13 mouse cellular contexts compared by ENCODE assay signal in genomic region chr10:116362181-116362580, GRCm38 (mm10).
DNase-seq lines count a peak whose midpoint lies in the region; ATAC-seq and TF ChIP-seq lines count a peak whose summit lies in the region.
"Had no signal": no experiment of that assay in that cellular context is flagged by ENCODE, and none has a peak within 500 bp of the region (broad histone marks: within the 10 kb centered on the region; RNA-seq: fewer than 3 reads in every experiment).

No protein-coding gene starts in this region.

- no peak for TF ChIP-seq CTCF in forebrain, postnatal 0 days (IDR thresholded peaks at IDR 0.05; ENCODE audit: low read depth)

- no peak overlapping the region for H3K9ac ChIP-seq in midbrain, embryonic 13.5 days (replicated peaks)
- no peak overlapping the region for H3K9ac ChIP-seq in midbrain, embryonic 11.5 days (ENCODE audit: low read length)
- no peak overlapping the region for H3K9ac ChIP-seq in forebrain, postnatal 0 days
- H3K9ac ChIP-seq in liver, embryonic 11.5 days (ENCODE audit: low read depth, low read length): no peak overlapping the region

- H3K36me3 ChIP-seq in midbrain, embryonic 13.5 days: no peaks in the 10 kb centered on the region
- no peaks in the 10 kb centered on the region for H3K36me3 ChIP-seq in midbrain, embryonic 11.5 days (ENCODE audit: control insufficient read depth, insufficient read depth, low read length)
- no peaks in the 10 kb centered on the region for H3K36me3 ChIP-seq in forebrain, postnatal 0 days (ENCODE audit: insufficient read depth)
- H3K36me3 ChIP-seq in liver, embryonic 11.5 days (ENCODE audit: control insufficient read depth, insufficient read depth, low read length): no peaks in the 10 kb centered on the region

- 0 out of 2 replicates have a peak overlapping the region, but pooled peaks have one; percentile 39 for H3K27ac ChIP-seq in midbrain, embryonic 13.5 days
- H3K27ac ChIP-seq in midbrain, embryonic 11.5 days (ENCODE audit: low read depth, low read length): no peak overlapping the region
- H3K27ac ChIP-seq in forebrain, postnatal 0 days (ENCODE audit: low read depth, low read length): peak overlapping the region; percentile 16; the same call in 1 of the 2 replicates
- H3K27ac ChIP-seq in liver, embryonic 11.5 days (ENCODE audit: low read depth, low read length): no peak overlapping the region
- H3K27ac ChIP-seq: heart, adult 2 months had no signal

- H3K4me2 ChIP-seq in midbrain, embryonic 13.5 days (replicated peaks): no peak overlapping the region
- H3K4me2 ChIP-seq in midbrain, embryonic 11.5 days: no peak overlapping the region
- no peak overlapping the region for H3K4me2 ChIP-seq in forebrain, postnatal 0 days (ENCODE audit: low read depth)
- H3K4me2 ChIP-seq in liver, embryonic 11.5 days: no peak overlapping the region

- no peaks in the 10 kb centered on the region for H3K27me3 ChIP-seq in midbrain, embryonic 13.5 days
- no peaks in the 10 kb centered on the region for H3K27me3 ChIP-seq in midbrain, embryonic 11.5 days (ENCODE audit: control insufficient read depth, insufficient read depth, low read length)
- no peaks in the 10 kb centered on the region for H3K27me3 ChIP-seq in forebrain, postnatal 0 days (ENCODE audit: insufficient read depth, low read length)
- no peaks in the 10 kb centered on the region for H3K27me3 ChIP-seq in liver, embryonic 11.5 days (replicated peaks; ENCODE audit: control insufficient read depth, insufficient read depth, low read length)
- H3K27me3 ChIP-seq: CH12.LX had no signal

- H3K9me3 ChIP-seq in midbrain, embryonic 13.5 days: no peaks in the 10 kb centered on the region
- H3K9me3 ChIP-seq in midbrain, embryonic 11.5 days (ENCODE audit: control insufficient read depth, low read length): no peaks in the 10 kb centered on the region
- H3K9me3 ChIP-seq in forebrain, postnatal 0 days (ENCODE audit: low read length): no peaks in the 10 kb centered on the region
- no peaks in the 10 kb centered on the region for H3K9me3 ChIP-seq in liver, embryonic 11.5 days (ENCODE audit: control insufficient read depth, low read length)

- WGBS in midbrain, embryonic 13.5 days: 41% methylated on average over 6 of the region's 6 CpGs
- 78% methylated on average over 6 of the region's 6 CpGs for WGBS in midbrain, embryonic 11.5 days
- WGBS in forebrain, postnatal 0 days: 20% methylated on average over 6 of the region's 6 CpGs
- 89% methylated on average over 6 of the region's 6 CpGs for WGBS in liver, embryonic 11.5 days

- ATAC-seq in midbrain, embryonic 13.5 days: peak; percentile 85
- no peak for ATAC-seq in midbrain, embryonic 11.5 days (ENCODE audit: low FRiP score)
- peak; percentile 92 for ATAC-seq in forebrain, postnatal 0 days
- ATAC-seq in liver, embryonic 11.5 days (replicated peaks; ENCODE audit: low FRiP score): no peak
- ATAC-seq in megakaryocyte, adult 5-6 weeks (ENCODE audit: poor library complexity, severe bottlenecking): no peak
- ATAC-seq: activated CD4-positive, CD25-positive, alpha-beta regulatory T cell, adult 4 months had no signal

- peaks cover 18% of the 10 kb centered on the region for H3K4me1 ChIP-seq in midbrain, embryonic 13.5 days (replicated peaks)
- peaks cover 2% of the 10 kb centered on the region; the same call in 1 of the 2 replicates for H3K4me1 ChIP-seq in midbrain, embryonic 11.5 days (ENCODE audit: control insufficient read depth, insufficient read depth, low read length)
- H3K4me1 ChIP-seq in forebrain, postnatal 0 days (ENCODE audit: insufficient read depth): no peaks in the 10 kb centered on the region
- H3K4me1 ChIP-seq in liver, embryonic 11.5 days (replicated peaks; ENCODE audit: control insufficient read depth, insufficient read depth, low read length): no peaks in the 10 kb centered on the region

- DNase-seq in midbrain, embryonic 11.5 days (ENCODE audit: low spot score, missing footprints): no peak
- DNase-seq in forebrain, postnatal 0 days: peak; percentile 76
- DNase-seq in layer of hippocampus, postnatal 36 days: peak; percentile 19 to 25
- DNase-seq in adrenal gland, postnatal 25 days: no peak
- DNase-seq in liver, embryonic 11.5 days (ENCODE audit: low spot score): no peak
- DNase-seq in urinary bladder, postnatal 14 days (ENCODE audit: low spot score): no peak
- DNase-seq: liver; retina, postnatal 1 day had no signal

- H3K4me3 ChIP-seq in midbrain, embryonic 13.5 days (replicated peaks): no peak overlapping the region
- H3K4me3 ChIP-seq in midbrain, embryonic 11.5 days (ENCODE audit: low read depth, low read length): no peak overlapping the region
- H3K4me3 ChIP-seq in forebrain, postnatal 0 days (ENCODE audit: low read depth, low read length): no peak overlapping the region
- no peak overlapping the region for H3K4me3 ChIP-seq in liver, embryonic 11.5 days (ENCODE audit: low read depth, low read length)
- H3K4me3 ChIP-seq: heart, adult 2 months had no signal

Comparison
In these comparisons a context has a peak if more than half of its experiments do, and no peak if none do; other contexts are left out.
1. ATAC-seq: peak in midbrain, embryonic 13.5 days (single experiment) and forebrain, postnatal 0 days (single experiment); none in midbrain, embryonic 11.5 days (single experiment), liver, embryonic 11.5 days (single experiment) and megakaryocyte, adult 5-6 weeks (single experiment).
2. H3K27ac ChIP-seq: peak in midbrain, embryonic 13.5 days (single experiment) and forebrain, postnatal 0 days (single experiment); none in midbrain, embryonic 11.5 days (single experiment) and liver, embryonic 11.5 days (single experiment).
3. DNase-seq: peak in forebrain, postnatal 0 days (single experiment) and layer of hippocampus, postnatal 36 days (2 of 2); none in midbrain, embryonic 11.5 days (single experiment), adrenal gland, postnatal 25 days (single experiment), liver, embryonic 11.5 days (single experiment) and urinary bladder, postnatal 14 days (single experiment).